Mouse (Mus musculus): ENCODE results near the gene Shbg. TPM values are rescaled to one million over a fixed set of nuclear protein-coding genes. Genes with fewer than 3 reads are reported as not detected.

Shbg gene
- not detected for total RNA-seq (2021)
- long read RNA-seq, experiment 1, partial matches to known transcripts, result 0 of 1 reads
- long read RNA-seq, experiment 1, other reads (novel, unspliced or antisense), result 1 of 1 reads
- long read RNA-seq, experiment 2, result 0 reads

- DNase-seq (ENCODE audit: low spot score in 2 of 2), result no peak
Measured at GRCm38 (mm10) chr11:69617805-69618204, at the start of gene Shbg. Gene Shbg, minus strand, starts transcription at chr11:69617905.

GRCm38 (mm10) chr11:69666665-69667005, 48.9 kb upstream of the Shbg start:
- no peak for DNase-seq (ENCODE audit: low spot score in 2 of 2)

- DNase-seq (ENCODE audit: low spot score in 2 of 2), result no peak
Measured at GRCm38 (mm10) chr11:69665961-69666664, 48.4 kb upstream of the Shbg start, which contains the start of gene Cd68. Gene Cd68, minus strand, starts transcription at chr11:69666153.

DNA sequence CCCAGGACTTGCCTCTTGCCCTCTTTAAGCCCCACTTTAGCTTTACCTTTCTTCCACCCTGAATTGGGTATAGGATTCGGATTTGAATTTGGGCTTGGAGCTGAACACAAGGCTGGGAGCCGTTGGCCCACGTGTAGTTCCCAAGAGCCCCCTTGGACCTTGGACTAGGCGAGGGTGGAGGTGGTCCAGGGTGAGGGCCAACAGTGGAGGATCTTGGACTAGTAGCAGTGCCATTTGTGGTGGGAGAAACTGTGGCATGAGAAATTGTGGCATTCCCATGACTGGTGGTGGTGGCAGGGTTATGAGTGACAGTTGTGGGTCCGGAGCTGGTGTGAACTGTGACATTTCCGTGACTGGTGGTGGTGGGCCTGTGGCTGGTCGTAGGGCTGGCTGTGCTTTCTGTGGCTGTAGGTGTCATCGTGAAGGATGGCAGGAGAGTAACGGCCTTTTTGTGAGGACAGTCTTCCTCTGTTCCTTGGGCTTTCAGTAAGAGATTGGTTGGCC, 47.8 kb upstream of the Shbg start:
- no peak for DNase-seq (ENCODE audit: low spot score in 2 of 2)

- DNase-seq (ENCODE audit: low spot score in 2 of 2), result no peak
Measured at GRCm38 (mm10) chr11:69664841-69665240, 47.1 kb upstream of the Shbg start.

DNA sequence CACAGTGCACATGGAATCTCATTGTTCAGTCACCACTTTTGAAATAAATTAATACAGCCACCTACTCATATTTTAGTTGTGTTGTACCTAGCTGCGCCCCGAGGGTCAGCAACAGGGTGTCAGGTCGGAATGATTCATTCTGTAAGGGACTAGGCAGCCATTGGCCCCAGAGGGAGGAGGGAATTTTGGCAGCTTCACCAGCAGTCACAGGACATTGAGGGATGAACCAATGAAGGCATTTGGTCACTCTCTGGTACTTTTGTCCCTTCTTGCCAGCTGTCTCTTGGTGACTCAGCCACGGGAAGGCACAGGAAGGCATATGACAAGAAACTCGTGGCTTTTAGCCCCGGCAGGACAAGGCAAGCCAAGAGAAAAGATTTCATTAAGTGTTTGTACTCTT, 46.1 kb upstream of the Shbg start:
- DNase-seq (ENCODE audit: low spot score in 2 of 2), result no peak

GRCm38 (mm10) chr11:69662967-69663671, 45.4 kb upstream of the Shbg start:
- no peak for DNase-seq (ENCODE audit: low spot score in 2 of 2)

DNA sequence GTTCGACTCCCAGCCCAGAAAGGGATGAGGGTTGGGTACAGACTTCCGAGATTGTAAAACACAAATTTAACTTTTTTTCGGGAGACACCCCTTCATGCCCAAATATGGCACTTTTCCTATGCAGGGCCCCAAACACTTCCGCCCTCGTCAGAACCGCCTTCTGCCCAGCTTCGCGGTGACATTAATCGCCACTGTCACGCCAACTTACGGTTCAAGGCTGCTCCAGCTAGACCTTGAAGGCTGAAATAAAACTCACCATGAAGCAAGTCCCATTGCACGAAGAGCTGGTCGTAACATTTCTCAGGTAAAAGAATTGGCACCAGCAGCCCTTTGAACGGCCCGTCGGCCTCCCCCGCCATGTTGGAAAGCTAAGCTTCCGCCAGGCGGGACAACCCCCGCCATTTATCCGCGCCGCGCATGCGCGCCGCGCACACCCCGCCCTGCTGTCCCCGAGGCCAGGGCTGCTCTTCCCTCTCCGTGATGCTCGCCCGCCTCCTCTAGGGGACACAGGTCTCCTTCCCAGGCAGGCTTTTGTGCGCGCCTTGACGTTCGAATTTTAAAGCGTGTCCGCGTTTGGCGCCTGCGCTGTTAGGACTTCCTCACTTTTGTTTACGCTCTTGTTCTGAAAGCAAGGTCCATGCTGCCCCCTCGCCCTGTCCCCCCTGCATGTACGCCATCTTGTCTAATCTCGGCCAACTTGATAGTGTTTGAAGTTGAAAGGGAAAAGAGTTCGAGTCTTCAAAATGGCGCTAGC, 44.7 kb upstream of the Shbg start, which contains the start of gene Mpdu1:
Gene Mpdu1 (minus strand): TSS at position 430 of the 754 bp plus-strand sequence.
- DNase-seq (ENCODE audit: low spot score in 2 of 2), result peak; percentile 88 to 93

- no peak for DNase-seq (ENCODE audit: low spot score in 2 of 2)
Measured at GRCm38 (mm10) chr11:69661221-69661881, 43.6 kb upstream of the Shbg start.

- no peak for DNase-seq (ENCODE audit: low spot score in 2 of 2)
Measured at GRCm38 (mm10) chr11:69657462-69657881, 39.8 kb upstream of the Shbg start.

DNA sequence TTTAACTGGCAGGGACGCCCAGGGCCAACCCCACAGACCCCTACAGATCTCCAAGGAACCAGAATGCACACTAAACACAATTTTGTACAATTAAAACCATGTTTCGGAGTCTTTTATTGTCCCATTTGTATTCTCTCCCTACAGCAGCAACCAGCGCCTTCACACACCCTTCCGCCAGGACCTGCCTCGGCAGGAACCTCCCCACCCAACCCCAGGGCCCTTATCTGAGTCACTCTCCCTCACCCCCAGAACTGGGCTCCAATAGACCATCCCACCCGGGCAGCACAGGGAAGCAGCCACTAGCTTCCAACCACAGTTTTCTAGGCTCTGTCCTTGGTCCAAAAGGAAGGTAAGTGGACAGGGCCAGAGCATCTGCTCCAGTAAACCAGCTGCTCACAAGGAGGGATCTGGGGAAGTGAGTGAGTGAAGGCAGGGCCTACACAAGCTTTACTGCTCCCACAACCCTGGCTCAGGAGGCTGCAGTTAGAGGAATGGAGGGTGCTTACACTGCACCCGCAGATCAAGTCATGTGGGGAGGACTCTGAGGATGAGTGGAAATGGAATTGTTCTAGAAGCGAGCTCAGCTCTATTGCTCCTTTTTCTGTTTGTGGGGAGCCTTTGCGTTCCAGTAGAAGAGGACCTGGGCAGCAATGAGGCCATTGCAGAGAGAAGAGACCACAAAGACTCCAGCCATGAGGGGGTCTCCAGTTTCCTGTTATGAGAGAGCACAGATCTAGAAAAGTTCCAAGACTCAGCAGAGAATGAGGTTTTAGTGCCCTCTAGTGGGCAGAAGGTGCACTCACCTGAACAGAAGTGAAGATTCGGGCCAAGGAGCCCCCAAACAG, 39.1 kb upstream of the Shbg start:
- peak in 1 of 2 experiments; percentile 42 for DNase-seq (ENCODE audit: low spot score in 2 of 2)

- DNase-seq (ENCODE audit: low spot score in 2 of 2), result no peak
Measured at GRCm38 (mm10) chr11:69656065-69656455, 38.4 kb upstream of the Shbg start.

DNA sequence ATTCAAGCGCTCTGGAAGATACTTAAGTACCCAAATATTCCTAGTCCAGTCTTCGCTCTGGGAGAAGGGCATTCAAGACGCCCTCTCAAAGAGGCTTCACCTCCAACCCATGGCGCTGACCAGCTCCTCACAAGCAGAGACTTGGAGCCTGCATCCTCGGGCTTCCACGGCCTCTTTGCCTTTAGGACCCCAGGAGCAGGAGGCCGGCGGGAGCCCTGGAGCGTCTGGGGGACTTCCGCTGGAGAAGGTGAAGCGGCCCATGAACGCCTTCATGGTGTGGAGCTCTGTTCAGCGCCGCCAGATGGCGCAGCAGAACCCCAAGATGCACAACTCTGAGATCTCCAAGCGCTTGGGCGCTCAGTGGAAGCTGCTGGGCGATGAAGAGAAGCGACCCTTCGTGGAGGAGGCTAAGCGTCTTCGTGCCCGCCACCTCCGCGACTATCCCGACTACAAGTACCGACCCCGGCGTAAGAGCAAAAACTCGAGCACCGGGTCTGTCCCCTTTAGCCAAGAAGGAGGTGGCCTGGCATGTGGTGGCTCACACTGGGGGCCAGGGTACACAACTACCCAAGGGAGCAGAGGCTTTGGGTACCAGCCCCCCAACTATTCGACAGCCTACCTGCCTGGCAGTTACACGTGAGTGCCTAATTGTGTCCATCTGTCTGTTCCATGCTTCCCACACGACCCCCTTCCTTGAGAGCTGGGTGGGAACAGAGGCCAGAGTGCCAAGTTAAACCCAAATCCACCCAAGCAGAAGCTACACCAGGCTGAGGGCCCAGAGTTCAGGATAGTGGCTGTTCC, 37.8 kb upstream of the Shbg start, which contains the start of gene Sox15:
Gene Sox15 (plus strand): TSS at position 51 of the 801 bp plus-strand sequence.
- DNase-seq (ENCODE audit: low spot score in 2 of 2), result peak in 1 of 2 experiments; percentile 72

GRCm38 (mm10) chr11:69654760-69655159, 37.1 kb upstream of the Shbg start:
- DNase-seq (ENCODE audit: low spot score in 2 of 2), result no peak

GRCm38 (mm10) chr11:69653399-69653798, 35.7 kb upstream of the Shbg start:
- DNase-seq (ENCODE audit: low spot score in 2 of 2), result no peak

DNA sequence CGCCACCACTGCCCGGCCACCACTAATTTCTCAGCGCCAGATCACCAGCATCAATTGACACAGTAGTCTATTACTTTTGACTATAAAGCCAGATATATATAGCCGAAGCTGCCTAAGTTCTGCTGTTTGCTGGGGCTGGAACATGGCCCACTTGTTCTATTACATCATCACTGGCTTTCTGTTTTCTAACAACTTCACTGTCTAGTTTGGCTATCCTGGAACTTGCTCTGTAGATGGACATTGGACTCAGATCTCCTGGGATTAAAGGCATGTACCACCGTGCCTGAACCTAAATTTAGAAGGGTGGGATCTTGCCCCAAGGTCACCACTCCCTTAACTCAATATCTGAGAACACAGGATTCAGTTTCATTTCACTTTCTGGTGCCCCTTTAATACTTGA, 28.2 kb upstream of the Shbg start:
- no peak for DNase-seq (ENCODE audit: low spot score in 2 of 2)

DNA sequence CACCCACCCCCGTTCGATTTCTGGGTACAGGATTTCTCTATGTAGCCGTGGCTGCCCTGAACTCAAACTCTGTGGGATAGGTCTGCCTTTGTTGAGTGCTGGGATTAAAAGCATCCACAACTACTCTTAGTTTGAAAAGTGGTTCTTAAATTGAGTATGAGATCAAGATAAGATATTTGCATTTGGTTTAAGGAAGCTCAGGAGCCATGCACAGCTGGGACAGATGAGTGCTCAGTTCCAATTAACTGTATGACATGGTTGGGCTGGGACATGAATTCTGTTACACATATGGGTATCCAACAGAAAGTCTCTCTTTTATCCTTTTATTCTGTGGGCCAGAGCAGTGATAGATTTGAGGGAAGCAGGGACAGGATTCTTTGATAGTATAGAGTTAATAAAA, 17.8 kb upstream of the Shbg start:
- no peak for DNase-seq (ENCODE audit: low spot score in 2 of 2)

- peak in 1 of 2 experiments; percentile 68 for DNase-seq (ENCODE audit: low spot score in 2 of 2)
Measured at GRCm38 (mm10) chr11:69633128-69633866, 15.6 kb upstream of the Shbg start.
